Mouse (Mus musculus) ovary, postnatal 14 days (tissue): ENCODE measurements at regions not wholly inside any gene's neighbourhood (a gene's known extent, or its start where the extent isn't known, plus 50 kb on each side); places are given as distances from the start of the nearest gene placed in this dataset.
A peak's percentile ranks its signal among the peaks of the same experiment; 100 is the strongest.

Experiments used
- DNase-seq: peaks from one replicate; pipeline ENCODE4 v3.0.0; 2022; ENCODE audit warnings: low spot score

DNA sequence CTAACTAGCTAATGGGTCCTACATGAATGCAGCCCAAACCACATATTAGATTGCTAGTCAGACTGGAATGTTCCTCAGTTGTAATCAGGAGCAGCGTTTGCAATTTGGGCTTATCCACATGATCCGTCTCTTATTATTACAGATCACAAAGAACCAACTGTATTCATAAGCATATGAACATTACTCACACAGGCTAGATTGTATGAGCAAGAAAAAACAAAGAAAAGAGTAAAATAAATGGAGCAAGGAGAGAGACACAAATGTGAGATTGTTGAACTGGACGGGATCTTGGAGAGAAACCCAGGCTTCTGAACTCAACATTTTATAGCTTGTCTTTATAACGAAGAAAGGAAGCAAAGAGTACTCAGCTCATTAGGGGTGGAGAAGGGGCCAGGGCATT is 148.0 kb upstream of the Dusp10 start:
- no peak for DNase-seq

DNA sequence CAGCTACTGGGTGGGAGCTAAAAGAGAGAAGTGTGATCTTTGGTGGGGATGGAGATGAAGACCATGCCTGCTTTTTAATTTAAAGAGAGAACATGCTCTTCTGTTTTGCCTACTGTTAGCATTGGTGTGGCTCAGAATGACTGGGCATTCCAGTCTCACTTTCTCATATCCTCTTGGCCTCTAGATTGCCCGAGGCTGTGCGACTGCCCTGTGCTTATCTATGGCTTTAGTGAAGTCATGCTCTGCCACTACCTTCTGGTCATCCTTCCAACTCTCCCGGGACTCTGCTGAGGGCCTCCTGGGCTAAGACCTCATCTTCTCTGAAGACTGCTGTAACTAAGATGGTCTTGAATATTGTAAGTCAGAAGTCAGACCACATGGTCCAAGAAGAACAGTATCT is 147.5 kb upstream of the Dusp10 start:
- no peak for DNase-seq

GRCm38 (mm10) chr1:183868965-183869364 is 144.1 kb upstream of the Dusp10 start:
- no peak for DNase-seq

GRCm38 (mm10) chr1:183895936-183896335 is 117.2 kb upstream of the Dusp10 start:
- DNase-seq: no peak

DNA sequence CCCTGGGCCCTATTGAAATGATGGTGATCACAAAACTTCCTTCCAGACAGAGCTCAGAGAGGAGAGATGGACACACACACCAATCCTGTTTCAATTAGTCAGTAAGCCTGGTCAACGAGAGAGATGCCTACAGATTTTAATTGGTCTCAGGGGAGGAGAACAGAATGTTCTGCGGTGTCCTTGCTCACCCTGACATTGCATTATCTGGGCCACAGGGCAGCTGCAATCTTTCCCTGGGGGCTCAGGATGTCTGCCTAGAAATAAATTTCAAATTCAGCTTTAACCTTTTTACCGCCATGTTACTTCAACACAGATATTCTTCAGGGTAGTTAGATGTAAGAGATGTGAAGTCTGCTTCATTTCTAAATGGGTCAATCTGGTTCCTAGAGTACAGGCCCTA is 115.0 kb upstream of the Dusp10 start:
- DNase-seq: no peak

- no peak for DNase-seq
Observed at GRCm38 (mm10) chr1:183904564-183904963, 108.5 kb upstream of the Dusp10 start.

GRCm38 (mm10) chr1:183905345-183906142 is 107.6 kb upstream of the Dusp10 start:
- peak; percentile 11 for DNase-seq

DNA sequence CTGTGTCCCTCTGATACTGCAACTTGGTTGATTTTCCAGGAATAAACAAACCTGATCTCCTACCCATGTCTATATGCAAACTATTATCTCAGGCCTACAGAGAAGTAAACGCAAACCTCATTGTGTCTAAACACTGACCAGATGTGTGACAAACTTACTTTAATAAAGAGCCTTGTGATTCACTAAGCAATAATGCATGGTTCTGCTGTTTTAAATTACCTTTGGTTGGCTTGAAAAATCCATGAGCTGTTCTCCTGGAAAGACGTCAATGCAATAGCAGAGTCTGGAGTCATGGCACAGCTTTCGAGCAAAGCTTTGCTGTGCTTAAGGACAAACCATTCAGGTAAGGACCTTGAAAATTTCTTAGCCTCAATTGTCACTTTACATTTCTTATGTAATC is 95.4 kb upstream of the Dusp10 start:
- no peak for DNase-seq

- DNase-seq: no peak
Observed at GRCm38 (mm10) chr1:183921262-183921661, 91.8 kb upstream of the Dusp10 start.

DNA sequence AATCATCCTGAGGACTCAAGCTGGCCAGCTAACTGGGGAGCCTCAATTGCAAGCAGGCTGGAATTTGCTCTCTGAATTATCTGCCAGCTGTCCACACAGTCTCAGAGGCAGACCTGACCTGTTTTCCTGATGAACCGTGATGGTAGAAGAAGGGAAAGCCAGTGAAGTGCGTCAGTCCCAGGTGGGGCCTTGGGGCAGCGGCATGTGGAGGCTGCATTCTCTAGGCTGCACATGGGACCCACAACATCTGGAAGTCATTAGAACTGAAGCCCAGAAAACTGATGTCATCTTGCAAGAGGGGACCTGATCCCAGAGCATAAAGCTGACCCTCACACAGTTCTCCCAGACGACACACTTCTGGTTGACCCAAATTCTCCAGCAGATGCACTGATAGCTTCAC is 84.6 kb upstream of the Dusp10 start:
- DNase-seq: no peak

GRCm38 (mm10) chr1:183930363-183930982 is 82.6 kb upstream of the Dusp10 start:
- no peak for DNase-seq

DNA sequence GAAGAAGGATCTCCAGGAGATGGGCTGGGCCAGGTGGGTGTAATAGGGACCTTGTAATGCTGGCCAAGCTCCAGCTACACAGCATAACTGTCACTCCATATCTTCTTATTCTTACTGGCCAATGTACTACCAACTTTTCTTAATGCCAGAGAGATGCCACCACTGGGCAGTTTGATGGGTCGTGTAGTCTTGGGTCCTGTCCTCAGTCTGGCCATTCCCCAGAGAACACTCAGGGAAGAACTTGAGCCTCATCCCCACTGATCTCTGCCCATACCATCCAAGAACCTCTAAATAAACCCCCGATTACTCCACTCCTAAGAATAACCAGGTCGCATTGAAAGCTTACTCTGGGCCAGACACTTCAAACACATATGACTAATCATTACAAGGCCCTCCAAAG is 82.0 kb upstream of the Dusp10 start:
- DNase-seq: no peak

GRCm38 (mm10) chr1:183933845-183934244 is 79.3 kb upstream of the Dusp10 start:
- no peak for DNase-seq

DNA sequence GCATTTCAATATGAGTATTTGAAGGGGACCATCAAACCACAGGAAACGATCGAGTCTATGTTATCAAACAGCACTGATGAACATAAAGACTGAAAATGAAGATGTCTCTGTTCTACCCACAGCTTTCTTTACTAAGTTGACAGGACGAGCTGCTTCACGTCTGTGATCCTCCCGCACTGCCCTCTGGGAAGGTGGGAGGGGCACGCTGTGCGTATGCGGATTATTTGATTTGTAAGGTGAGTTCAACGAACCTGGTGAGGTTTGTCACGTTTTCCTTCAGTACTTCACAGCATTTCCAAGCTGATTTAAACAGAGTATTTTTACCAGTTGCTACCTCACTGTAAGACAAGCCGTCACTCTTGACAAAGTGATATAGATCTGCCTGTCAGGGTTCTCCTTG is 75.9 kb upstream of the Dusp10 start:
- DNase-seq: no peak

DNA sequence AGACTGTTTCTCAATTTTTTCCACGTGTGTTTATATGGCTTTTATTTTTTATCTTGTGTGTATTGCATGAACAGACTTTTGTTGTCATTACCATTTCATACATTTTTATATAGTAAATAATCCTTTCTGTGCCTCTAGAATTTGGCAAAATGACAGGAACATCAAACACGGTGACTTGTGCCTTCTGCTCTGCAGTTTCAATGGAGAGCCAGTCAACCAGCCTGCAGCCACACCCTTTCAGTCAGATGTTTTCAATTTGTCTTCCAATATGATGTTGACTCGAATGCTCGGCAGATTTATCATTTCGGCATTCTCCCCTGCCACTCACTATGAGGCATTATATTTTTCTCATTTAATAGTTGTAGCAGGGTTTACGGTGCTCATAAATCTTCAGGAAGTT is 74.7 kb upstream of the Dusp10 start:
- DNase-seq: no peak

DNA sequence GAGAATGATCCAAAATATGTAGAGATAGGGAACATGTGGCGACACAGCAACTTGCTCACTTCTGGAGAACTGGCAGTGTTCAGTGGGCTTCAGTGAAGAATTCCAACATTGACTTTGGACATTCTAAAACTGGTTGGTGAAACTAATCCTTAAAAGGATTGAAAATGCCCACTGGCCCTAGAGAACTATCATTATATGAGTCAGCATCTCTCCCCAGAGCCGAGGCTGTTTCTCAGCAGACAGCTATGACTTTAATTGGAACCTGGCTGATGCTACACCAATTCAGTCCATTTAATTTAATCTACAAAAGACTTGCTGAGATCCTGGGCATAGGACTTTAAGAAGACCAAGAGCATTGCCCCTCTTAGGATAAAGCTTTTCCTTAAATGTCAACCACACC is 72.4 kb upstream of the Dusp10 start:
- no peak for DNase-seq

DNA sequence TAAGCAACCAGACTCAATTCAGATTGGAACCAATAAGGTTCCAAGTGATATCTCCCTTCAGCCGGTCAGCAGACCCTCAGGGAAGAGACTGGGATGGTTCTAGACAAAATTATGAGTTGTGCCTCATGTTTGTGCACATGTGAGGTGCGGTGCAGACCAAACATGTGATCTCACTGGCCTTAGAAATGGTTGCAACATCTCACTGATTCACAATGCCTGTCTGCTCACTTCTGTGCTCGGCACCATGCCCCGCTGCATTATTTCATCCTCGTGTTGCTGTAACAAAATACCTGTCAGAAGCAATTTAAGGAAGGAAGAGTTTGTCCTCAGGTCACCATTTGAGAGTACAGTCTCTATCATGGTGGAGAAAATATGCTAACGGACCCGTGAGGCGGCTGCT is 66.9 kb upstream of the Dusp10 start:
- DNase-seq: no peak

- DNase-seq: peak; percentile 4
Observed at GRCm38 (mm10) chr1:183947066-183947465, 66.0 kb upstream of the Dusp10 start.

DNA sequence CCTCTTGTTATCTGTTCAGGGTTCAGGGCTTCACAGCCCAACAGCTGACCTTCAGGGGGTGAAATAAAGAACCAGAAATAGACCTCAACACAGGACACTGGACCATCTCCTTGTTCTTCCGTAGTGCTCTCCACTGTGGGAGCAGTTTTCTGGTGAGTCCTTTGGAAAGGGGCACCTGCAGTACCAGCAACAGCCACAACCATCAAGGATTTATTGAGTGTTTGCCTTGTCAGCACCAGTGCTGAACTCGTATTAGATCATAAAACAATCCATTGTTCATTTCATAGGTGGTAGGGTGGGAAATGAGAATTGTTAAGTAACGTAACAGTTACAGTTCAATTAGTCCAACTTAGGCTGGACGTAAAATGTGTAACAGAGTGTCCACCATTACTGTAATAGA is 63.9 kb upstream of the Dusp10 start:
- no peak for DNase-seq

- DNase-seq: no peak
Observed at GRCm38 (mm10) chr1:183954086-183954485, 59.0 kb upstream of the Dusp10 start.

DNA sequence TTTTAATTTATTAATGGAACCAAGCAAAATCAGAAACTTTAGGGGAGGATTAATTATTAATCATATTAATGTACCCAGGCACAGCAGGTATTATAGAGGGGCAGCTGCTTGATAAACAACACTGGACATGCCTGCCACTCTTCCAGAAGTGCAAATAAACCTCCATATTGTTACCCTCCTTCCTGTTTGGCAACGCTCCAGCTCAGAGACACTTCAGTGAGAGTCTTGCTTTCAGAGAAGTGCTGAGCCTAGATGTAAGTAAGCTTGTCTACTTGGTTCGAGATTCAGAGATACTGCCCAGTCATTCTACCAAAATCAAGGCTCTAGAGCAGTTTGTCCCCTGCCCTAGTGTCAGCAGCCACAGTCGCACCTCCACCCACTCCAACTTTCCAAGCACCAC is 56.7 kb upstream of the Dusp10 start:
- no peak for DNase-seq

DNA sequence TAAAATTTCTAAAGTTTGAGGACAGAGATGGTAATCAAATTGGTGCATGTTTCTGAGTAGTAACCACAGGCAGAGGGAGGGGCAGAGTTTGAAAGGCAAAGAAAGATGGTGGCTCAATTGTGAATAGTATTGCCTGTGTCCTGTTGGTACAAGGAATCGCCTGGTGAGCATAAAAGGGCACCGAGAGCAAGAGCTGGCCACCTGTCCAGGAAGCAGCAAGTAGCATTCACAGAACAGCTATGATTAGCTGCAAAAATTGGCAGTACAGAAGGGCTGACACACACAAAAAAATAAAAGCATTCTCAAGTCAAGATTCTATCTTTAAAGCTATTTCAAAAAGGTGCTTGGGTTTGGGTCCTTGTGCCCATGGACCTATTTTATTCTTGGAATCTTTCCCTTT is 51.7 kb upstream of the Dusp10 start:
- no peak for DNase-seq

GRCm38 (mm10) chr1:183962486-183962885 is 50.6 kb upstream of the Dusp10 start:
- DNase-seq: no peak

DNA sequence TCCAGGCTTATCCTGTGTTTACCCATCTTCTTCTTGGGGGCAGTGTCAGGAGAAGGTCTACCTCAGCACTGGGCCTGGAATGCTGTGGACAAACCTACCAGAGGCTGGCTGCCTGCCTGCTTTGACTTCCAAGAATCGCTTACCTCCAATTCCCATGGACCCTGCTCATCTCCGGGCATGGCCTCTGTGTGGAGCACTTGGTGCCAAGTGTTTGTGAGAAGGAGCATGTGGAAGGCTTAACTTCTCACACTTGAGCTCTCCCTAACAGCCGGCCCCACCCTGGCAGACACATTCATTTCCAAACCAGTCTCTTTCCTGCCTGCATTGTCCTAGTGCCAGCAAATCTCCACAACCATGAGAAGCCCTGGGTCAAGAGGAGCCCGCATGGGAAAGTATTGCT is 49.8 kb upstream of the Dusp10 start:
- no peak for DNase-seq
